Mouse (Mus musculus) heart, embryonic 15.5 days (tissue): ENCODE measurements at regions not wholly inside any gene's neighbourhood (a gene's known extent, or its start where the extent isn't known, plus 50 kb on each side); places are given as distances from the start of the nearest gene placed in this dataset.

Experiments used
- ATAC-seq: fragments of 200-750 bp; cut with Nextera tagmentation; replicated peaks from 2 replicates; pipeline ENCODE4 v1.8.0; 2017; ENCODE audit warnings: low read depth, moderate TSS enrichment; ENCODE audit not compliant: insufficient number of reproducible peaks, insufficient read depth, low FRiP score
- H3K27ac ChIP-seq: fragments of 300-500 bp; sonication (generic); 2 replicates; pipeline ENCODE4 v1.5.1; 2015; ENCODE audit warnings: mild to moderate bottlenecking, inconsistent platforms
- H3K27me3 ChIP-seq: fragments of 300-500 bp; sonication (generic); 2 replicates; pipeline ENCODE4 v1.6.1; 2015; ENCODE audit warnings: inconsistent platforms
- H3K36me3 ChIP-seq: fragments of 300-500 bp; sonication (generic); 2 replicates; pipeline ENCODE4 v1.6.1; 2015; ENCODE audit warnings: mild to moderate bottlenecking, inconsistent platforms
- H3K4me1 ChIP-seq: fragments of 300-500 bp; sonication (generic); replicated peaks from 2 replicates; pipeline ENCODE4 v1.6.1; 2015; ENCODE audit warnings: inconsistent platforms
- H3K4me2 ChIP-seq: fragments of 300-500 bp; sonication (generic); 2 replicates; pipeline ENCODE4 v1.6.1; 2015; ENCODE audit warnings: inconsistent platforms, mild to moderate bottlenecking, moderate library complexity
- H3K4me3 ChIP-seq: fragments of 300-500 bp; sonication (generic); 2 replicates; pipeline ENCODE4 v1.5.1; 2015; ENCODE audit warnings: mild to moderate bottlenecking, inconsistent platforms
- H3K9ac ChIP-seq: fragments of 300-500 bp; sonication (generic); 2 replicates; pipeline ENCODE4 v1.6.1; 2015; ENCODE audit warnings: mild to moderate bottlenecking, inconsistent platforms
- H3K9me3 ChIP-seq: fragments of 300-500 bp; sonication (generic); replicated peaks from 2 replicates; pipeline ENCODE4 v1.6.1; 2016; ENCODE audit warnings: inconsistent platforms
- WGBS: fragments of 180-500 bp; shearing (Covaris S2); methylation state at CpG from one replicate; pipeline ENCODE4 v1.1.7; 2015; ENCODE audit warnings: mixed read lengths; 5-methylcytosine and 5-hydroxymethylcytosine counted together

DNA sequence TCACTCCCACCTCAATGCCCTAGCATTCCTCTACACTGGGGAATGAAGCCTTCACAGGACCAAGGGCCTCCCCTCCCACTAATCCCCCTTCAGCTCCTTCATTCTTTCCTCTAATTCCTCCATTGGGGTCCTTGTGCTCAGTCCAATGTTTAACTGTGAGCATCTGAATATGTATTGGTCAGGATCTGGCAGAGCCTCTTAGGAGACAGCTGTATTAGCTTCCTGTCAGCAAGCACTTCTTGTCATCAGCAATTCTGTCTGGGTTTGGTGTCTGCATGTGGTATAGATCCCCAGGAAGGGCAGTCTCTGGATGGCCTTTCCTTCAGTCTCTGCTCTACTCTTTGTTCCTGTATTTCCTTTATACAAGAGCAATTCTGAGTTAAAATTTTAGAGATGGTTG, 426.8 kb upstream of the 2610001J05Rik start:
- no peak overlapping the region for H3K4me3 ChIP-seq
- no peaks in the 10 kb centered on the region for H3K9me3 ChIP-seq
- no peaks in the 10 kb centered on the region; the same call in 1 of the 2 replicates for H3K4me1 ChIP-seq
- H3K36me3 ChIP-seq = no peaks in the 10 kb centered on the region
- no peak overlapping the region for H3K4me2 ChIP-seq
- no peak overlapping the region for H3K9ac ChIP-seq
- ATAC-seq = no peak
- no peaks in the 10 kb centered on the region for H3K27me3 ChIP-seq
- 0 out of 2 replicates have a peak overlapping the region, but pooled peaks have one; percentile 13 for H3K27ac ChIP-seq

- H3K9me3 ChIP-seq = no peaks in the 10 kb centered on the region
- H3K4me3 ChIP-seq = no peak overlapping the region
- H3K4me2 ChIP-seq = no peak overlapping the region
- H3K4me1 ChIP-seq = no peaks in the 10 kb centered on the region; the same call in 1 of the 2 replicates
- H3K9ac ChIP-seq = no peak overlapping the region
- no peak for ATAC-seq
- H3K36me3 ChIP-seq = no peaks in the 10 kb centered on the region
- no peak overlapping the region for H3K27ac ChIP-seq
- no peaks in the 10 kb centered on the region for H3K27me3 ChIP-seq
Observed at GRCm38 (mm10) chr6:14297428-14297827, 426.1 kb upstream of the 2610001J05Rik start.

DNA sequence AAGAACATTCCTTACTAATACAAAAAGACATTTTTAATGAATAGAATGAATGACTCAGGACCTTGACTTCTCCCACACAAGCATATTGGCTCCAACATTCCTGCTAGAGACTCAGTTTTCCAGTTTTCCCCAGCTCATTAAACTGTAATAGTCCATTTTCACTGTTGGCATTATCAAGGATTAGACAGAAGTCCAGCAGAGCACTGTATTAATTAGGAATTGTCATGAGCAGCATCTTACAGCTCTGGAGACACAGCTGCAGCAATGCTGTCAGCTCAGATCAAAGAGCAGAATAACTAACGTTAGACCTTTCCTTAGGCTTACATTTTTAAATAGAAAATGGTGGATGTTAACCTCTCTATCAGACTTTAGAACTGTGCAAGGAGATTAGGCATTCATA, 419.5 kb upstream of the 2610001J05Rik start:
- H3K27me3 ChIP-seq = no peaks in the 10 kb centered on the region
- H3K9me3 ChIP-seq = no peaks in the 10 kb centered on the region
- no peak overlapping the region for H3K27ac ChIP-seq
- no peak overlapping the region for H3K4me3 ChIP-seq
- no peaks in the 10 kb centered on the region for H3K36me3 ChIP-seq
- 51% methylated on average over 1 of the region's 1 CpGs for WGBS
- no peak overlapping the region for H3K4me2 ChIP-seq
- no peak overlapping the region for H3K9ac ChIP-seq
- no peaks in the 10 kb centered on the region for H3K4me1 ChIP-seq
- ATAC-seq = no peak

- WGBS = 74% methylated on average over 2 of the region's 2 CpGs
- Histone ChIP-seq H3K27me3 (no peaks in the 10 kb centered on the region), H3K36me3 (no peaks in the 10 kb centered on the region), H3K27ac (no peak overlapping the region), H3K4me2 (no peak overlapping the region), H3K4me3 (no peak overlapping the region), H3K4me1 (no peaks in the 10 kb centered on the region), H3K9ac (no peak overlapping the region), H3K9me3 (no peaks in the 10 kb centered on the region)
- ATAC-seq = no peak
Observed at GRCm38 (mm10) chr6:14281476-14281875, 410.2 kb upstream of the 2610001J05Rik start.

- ATAC-seq = no peak
- no peaks in the 10 kb centered on the region for H3K4me1 ChIP-seq
- no peak overlapping the region for H3K4me3 ChIP-seq
- no peak overlapping the region for H3K27ac ChIP-seq
- H3K36me3 ChIP-seq = no peaks in the 10 kb centered on the region
- no peak overlapping the region for H3K9ac ChIP-seq
- WGBS = 87% methylated on average over 1 of the region's 1 CpGs
- no peak overlapping the region for H3K4me2 ChIP-seq
- H3K27me3 ChIP-seq = no peaks in the 10 kb centered on the region
- no peaks in the 10 kb centered on the region for H3K9me3 ChIP-seq
Observed at GRCm38 (mm10) chr6:14261941-14262340, 390.6 kb upstream of the 2610001J05Rik start.

DNA sequence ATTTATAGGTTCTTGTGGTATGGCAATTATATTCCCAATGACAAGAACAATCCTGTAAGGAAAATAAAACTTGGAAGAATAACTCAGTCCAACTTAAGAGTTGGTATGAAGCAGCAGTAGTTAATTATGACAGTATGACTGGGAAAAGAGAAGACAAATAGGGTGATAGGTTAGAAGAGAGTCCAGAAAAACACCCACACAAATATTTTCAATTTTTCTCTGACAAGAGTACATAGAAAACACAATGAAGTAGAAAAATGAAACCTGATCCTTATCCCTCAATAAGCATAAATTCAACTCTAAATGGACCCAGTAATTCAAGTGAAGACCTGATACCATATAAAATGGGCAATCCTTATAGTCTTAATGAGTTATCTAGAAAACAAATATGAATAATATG, 369.0 kb upstream of the 2610001J05Rik start:
- Histone ChIP-seq H3K4me1 (no peaks in the 10 kb centered on the region), H3K4me2 (no peak overlapping the region), H3K4me3 (no peak overlapping the region), H3K9me3 (no peaks in the 10 kb centered on the region), H3K36me3 (no peaks in the 10 kb centered on the region), H3K9ac (no peak overlapping the region), H3K27me3 (no peaks in the 10 kb centered on the region), H3K27ac (no peak overlapping the region)
- ATAC-seq = no peak

DNA sequence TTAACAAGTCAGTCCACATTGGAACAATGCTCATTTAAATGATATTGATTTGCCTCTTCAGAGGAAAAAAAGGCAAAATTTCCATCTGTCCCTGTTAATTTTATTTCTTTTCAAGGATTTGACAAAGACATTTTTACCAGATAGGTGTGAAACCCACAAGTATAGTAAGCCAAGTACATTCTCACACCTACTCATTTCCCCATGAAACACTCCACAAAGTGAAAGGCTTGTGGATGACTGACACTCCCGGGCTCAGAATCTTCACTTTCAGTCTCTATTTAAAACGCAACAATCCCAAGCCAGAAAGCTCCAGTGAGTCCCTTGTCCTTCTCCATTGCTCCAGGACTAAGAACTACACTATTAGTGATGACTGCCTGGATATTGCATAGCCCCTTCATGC, 367.8 kb upstream of the 2610001J05Rik start:
- Histone ChIP-seq H3K36me3 (no peaks in the 10 kb centered on the region), H3K27ac (no peak overlapping the region), H3K27me3 (no peaks in the 10 kb centered on the region), H3K4me1 (no peaks in the 10 kb centered on the region), H3K9me3 (no peaks in the 10 kb centered on the region), H3K4me3 (no peak overlapping the region), H3K9ac (no peak overlapping the region), H3K4me2 (no peak overlapping the region)
- no peak for ATAC-seq
- 76% methylated on average over 2 of the region's 2 CpGs for WGBS

- Histone ChIP-seq H3K4me3 (no peak overlapping the region), H3K4me1 (no peaks in the 10 kb centered on the region), H3K27me3 (no peaks in the 10 kb centered on the region), H3K36me3 (no peaks in the 10 kb centered on the region), H3K9me3 (no peaks in the 10 kb centered on the region), H3K27ac (no peak overlapping the region), H3K4me2 (no peak overlapping the region), H3K9ac (no peak overlapping the region)
- no peak for ATAC-seq
- 87% methylated on average over 2 of the region's 2 CpGs for WGBS
Observed at GRCm38 (mm10) chr6:14230823-14231222, 359.5 kb upstream of the 2610001J05Rik start.

GRCm38 (mm10) chr6:14207509-14207908, 336.2 kb upstream of the 2610001J05Rik start:
- Histone ChIP-seq H3K27ac (no peak overlapping the region), H3K4me2 (no peak overlapping the region), H3K4me3 (no peak overlapping the region), H3K27me3 (no peaks in the 10 kb centered on the region), H3K4me1 (no peaks in the 10 kb centered on the region), H3K9me3 (no peaks in the 10 kb centered on the region), H3K36me3 (no peaks in the 10 kb centered on the region), H3K9ac (no peak overlapping the region)
- no peak for ATAC-seq
- 21% methylated on average over 2 of the region's 2 CpGs for WGBS

- H3K27me3 ChIP-seq = no peaks in the 10 kb centered on the region
- H3K27ac ChIP-seq = no peak overlapping the region
- H3K4me2 ChIP-seq = no peak overlapping the region
- 31% methylated on average over 3 of the region's 3 CpGs for WGBS
- H3K9ac ChIP-seq = no peak overlapping the region
- H3K9me3 ChIP-seq = no peaks in the 10 kb centered on the region
- H3K4me3 ChIP-seq = no peak overlapping the region
- H3K36me3 ChIP-seq = no peaks in the 10 kb centered on the region
- no peak for ATAC-seq
- no peaks in the 10 kb centered on the region for H3K4me1 ChIP-seq
Observed at GRCm38 (mm10) chr6:14197107-14197506, 325.8 kb upstream of the 2610001J05Rik start.

GRCm38 (mm10) chr6:14195351-14195750, 324.0 kb upstream of the 2610001J05Rik start:
- H3K27ac ChIP-seq = no peak overlapping the region
- H3K4me2 ChIP-seq = no peak overlapping the region
- no peak for ATAC-seq
- 80% methylated on average over 5 of the region's 5 CpGs for WGBS
- H3K9ac ChIP-seq = no peak overlapping the region
- H3K9me3 ChIP-seq = no peaks in the 10 kb centered on the region
- no peaks in the 10 kb centered on the region for H3K27me3 ChIP-seq
- H3K4me1 ChIP-seq = no peaks in the 10 kb centered on the region
- no peak overlapping the region for H3K4me3 ChIP-seq
- no peaks in the 10 kb centered on the region for H3K36me3 ChIP-seq

DNA sequence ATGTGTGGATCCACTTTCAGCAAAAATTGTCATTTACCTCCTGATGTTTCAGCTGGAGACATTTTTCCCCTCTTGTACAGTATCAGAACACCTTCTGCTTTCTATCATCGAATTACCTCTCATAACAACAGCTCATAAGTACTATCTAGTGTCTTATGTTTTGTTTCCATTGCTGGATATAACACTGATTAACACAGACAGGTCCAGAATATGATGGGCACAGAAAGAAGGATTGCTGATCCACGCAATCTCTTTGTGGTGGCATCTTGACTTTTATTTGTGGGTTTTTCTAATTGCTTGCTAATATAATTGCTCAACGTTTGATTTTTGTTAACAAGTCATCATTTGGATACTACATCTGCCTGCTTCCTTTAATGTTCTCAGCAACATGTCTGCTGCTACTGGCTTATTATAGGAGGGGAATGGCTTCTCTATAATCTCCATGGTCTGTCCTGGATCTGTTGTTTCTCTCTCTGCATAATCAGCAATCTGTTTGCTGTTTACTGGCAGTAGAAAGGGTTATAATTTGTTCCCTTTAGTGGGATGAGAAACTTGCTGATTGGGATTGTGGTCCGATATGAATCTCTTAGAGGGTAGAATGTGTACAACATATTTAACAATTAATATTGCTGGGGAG, 320.2 kb upstream of the 2610001J05Rik start:
- WGBS = 77% methylated on average over 4 of the region's 4 CpGs
- ATAC-seq = no peak
- H3K9me3 ChIP-seq = no peaks in the 10 kb centered on the region

More for the DNA sequence above, 320.2 kb upstream of the 2610001J05Rik start:
- Histone ChIP-seq H3K4me1 (no peaks in the 10 kb centered on the region), H3K4me3 (no peak overlapping the region), H3K9ac (no peak overlapping the region), H3K36me3 (no peaks in the 10 kb centered on the region), H3K4me2 (no peak overlapping the region), H3K27ac (no peak overlapping the region), H3K27me3 (no peaks in the 10 kb centered on the region)
